Mouse (Mus musculus) hindbrain, embryonic 12.5 days (tissue): Measurements from ENCODE around the gene Kcns3. TPM values are rescaled to one million over a fixed set of nuclear protein-coding genes. Genes with fewer than 3 reads are reported as not detected.

Experiments used
- ATAC-seq: fragments of 200-750 bp; cut with Nextera tagmentation; 2 replicates; pipeline ENCODE4 v1.8.0; 2017; ENCODE audit warnings: moderate TSS enrichment; ENCODE audit not compliant: low FRiP score
- H3K27ac ChIP-seq: fragments of 300-500 bp; sonication (generic); 2 replicates; pipeline ENCODE4 v1.5.1; 2016; ENCODE audit warnings: mild to moderate bottlenecking
- H3K27me3 ChIP-seq: fragments of 300-500 bp; sonication (generic); 2 replicates; pipeline ENCODE4 v1.6.1; 2016; ENCODE audit warnings: mild to moderate bottlenecking
- H3K36me3 ChIP-seq: fragments of 300-500 bp; sonication (generic); 2 replicates; pipeline ENCODE4 v1.6.1; 2016; ENCODE audit warnings: mild to moderate bottlenecking
- H3K4me1 ChIP-seq: fragments of 300-500 bp; sonication (generic); 2 replicates; pipeline ENCODE4 v1.6.1; 2016
- H3K4me2 ChIP-seq: fragments of 300-500 bp; sonication (generic); replicated peaks from 2 replicates; pipeline ENCODE4 v1.6.1; 2016; ENCODE audit warnings: mild to moderate bottlenecking
- H3K4me3 ChIP-seq: fragments of 300-500 bp; sonication (generic); 2 replicates; pipeline ENCODE4 v1.5.1; 2016; ENCODE audit warnings: mild to moderate bottlenecking
- H3K9ac ChIP-seq: fragments of 300-500 bp; sonication (generic); 2 replicates; pipeline ENCODE4 v1.6.1; 2016; ENCODE audit warnings: mild to moderate bottlenecking, moderate library complexity
- H3K9me3 ChIP-seq: fragments of 300-500 bp; sonication (generic); replicated peaks from 2 replicates; pipeline ENCODE4 v1.6.1; 2016; ENCODE audit warnings: mild to moderate bottlenecking
- WGBS: fragments of 180-500 bp; shearing (Covaris S2); methylation state at CpG from one replicate; pipeline ENCODE4 v1.1.7; 2016; 5-methylcytosine and 5-hydroxymethylcytosine counted together
- polyA plus RNA-seq: library from polyadenylated mRNA; unstranded; fragments of >200 nt; fragmentation: Nextera tagmentation; extraction: Ambion mirVana; gene quantifications from 2 replicates; pipeline ENCODE4 v1.2.1, GENCODE M21; 2016

The Kcns3 gene
- polyA plus RNA-seq = 0.79 and 0.98 TPM in 2 replicates

GRCm38 (mm10) chr12:11151015-11151414, at the start of gene Kcns3:
Gene Kcns3, minus strand, starts transcription at chr12:11151056.
- Histone ChIP-seq H3K36me3 (no peaks in the 10 kb centered on the region), H3K4me3 (peak within 1 kb of the TSS; percentile 52), H3K4me1 (peaks cover 8% of the 10 kb centered on the region), H3K9ac (peak within 1 kb of the TSS; percentile 50), H3K4me2 (peak within 1 kb of the TSS; percentile 94), H3K27ac (no peak within 1 kb of the TSS), H3K9me3 (no peaks in the 10 kb centered on the region), H3K27me3 (peaks cover 57% of the 10 kb centered on the region)
- ATAC-seq = no peak
- 24% methylated on average over 15 of the region's 15 CpGs for WGBS

DNA sequence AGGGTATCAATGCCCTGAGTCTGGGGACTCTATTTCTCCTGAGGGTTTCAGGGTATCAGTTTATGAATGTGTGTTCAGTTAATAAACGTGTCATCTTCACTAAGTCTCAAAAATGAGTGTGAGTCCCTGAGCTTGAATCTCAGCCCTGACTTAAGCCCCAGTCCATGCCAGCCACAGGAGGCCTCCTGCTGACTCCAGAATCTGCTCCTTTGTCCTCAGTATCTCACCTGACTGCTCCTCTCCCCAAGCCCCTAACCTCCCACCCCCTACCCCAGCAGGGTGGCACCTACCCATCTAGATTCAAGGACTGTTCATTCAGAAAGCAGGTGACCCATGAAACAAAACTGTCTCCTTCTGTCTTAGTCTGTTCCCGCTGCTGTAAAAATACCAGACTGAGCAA, 47.7 kb upstream of the Kcns3 start:
- H3K4me2 ChIP-seq = no peak overlapping the region
- 42% methylated on average over 2 of the region's 2 CpGs for WGBS
- ATAC-seq = no peak
- H3K9me3 ChIP-seq = no peaks in the 10 kb centered on the region
- peaks cover 6% of the 10 kb centered on the region; the same call in 1 of the 2 replicates for H3K4me1 ChIP-seq
- no peak overlapping the region for H3K27ac ChIP-seq
- no peaks in the 10 kb centered on the region for H3K27me3 ChIP-seq
- H3K36me3 ChIP-seq = no peaks in the 10 kb centered on the region
- H3K4me3 ChIP-seq = no peak overlapping the region
- no peak overlapping the region for H3K9ac ChIP-seq

GRCm38 (mm10) chr12:11198026-11198425, 47.2 kb upstream of the Kcns3 start:
- ATAC-seq = no peak
- no peaks in the 10 kb centered on the region for H3K9me3 ChIP-seq
- H3K4me3 ChIP-seq = no peak overlapping the region
- no peak overlapping the region for H3K27ac ChIP-seq
- H3K36me3 ChIP-seq = no peaks in the 10 kb centered on the region
- peaks cover 6% of the 10 kb centered on the region; the same call in 1 of the 2 replicates for H3K4me1 ChIP-seq
- no peaks in the 10 kb centered on the region for H3K27me3 ChIP-seq
- no peak overlapping the region for H3K9ac ChIP-seq
- no peak overlapping the region for H3K4me2 ChIP-seq
- 31% methylated on average over 4 of the region's 4 CpGs for WGBS

DNA sequence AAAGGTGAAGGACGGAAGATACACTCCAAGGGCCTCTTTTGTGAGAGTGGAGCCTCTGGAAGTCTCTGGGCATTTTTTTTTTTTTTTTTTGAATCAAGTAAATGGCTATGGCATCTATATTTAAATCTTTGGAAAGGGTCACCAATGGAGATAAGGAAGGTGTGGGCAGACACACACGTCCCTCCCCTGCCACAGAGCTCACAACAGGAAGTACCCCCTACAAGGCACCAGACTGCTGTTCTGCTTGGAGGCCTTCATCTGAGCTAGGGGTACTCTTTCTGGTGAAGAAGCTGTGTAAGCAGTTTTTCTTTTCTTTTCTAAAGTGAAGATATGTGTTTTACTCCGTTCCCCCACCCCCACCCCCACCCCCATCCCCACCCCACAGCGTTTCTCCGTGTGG, 46.0 kb upstream of the Kcns3 start:
- H3K27ac ChIP-seq = no peak overlapping the region
- ATAC-seq = no peak
- peak overlapping the region; percentile 43; the same call in 1 of the 2 replicates for H3K4me2 ChIP-seq
- 42% methylated on average over 5 of the region's 5 CpGs for WGBS
- no peaks in the 10 kb centered on the region for H3K27me3 ChIP-seq
- no peak overlapping the region for H3K4me3 ChIP-seq
- no peaks in the 10 kb centered on the region for H3K36me3 ChIP-seq
- H3K4me1 ChIP-seq = peaks cover 6% of the 10 kb centered on the region; the same call in 1 of the 2 replicates
- H3K9ac ChIP-seq = no peak overlapping the region
- no peaks in the 10 kb centered on the region for H3K9me3 ChIP-seq

GRCm38 (mm10) chr12:11196142-11196597, 45.3 kb upstream of the Kcns3 start:
- peak; percentile 83 for ATAC-seq
- peak overlapping the region; percentile 43 for H3K4me2 ChIP-seq
- 8% methylated on average over 18 of the region's 19 CpGs for WGBS
- no peaks in the 10 kb centered on the region for H3K36me3 ChIP-seq
- H3K4me1 ChIP-seq = peaks cover 6% of the 10 kb centered on the region; the same call in 1 of the 2 replicates
- no peak overlapping the region for H3K9ac ChIP-seq
- no peaks in the 10 kb centered on the region for H3K9me3 ChIP-seq
- no peaks in the 10 kb centered on the region for H3K27me3 ChIP-seq
- peak overlapping the region; percentile 7; the same call in 1 of the 2 replicates for H3K4me3 ChIP-seq
- no peak overlapping the region for H3K27ac ChIP-seq

- no peak overlapping the region for H3K9ac ChIP-seq
- H3K27me3 ChIP-seq = no peaks in the 10 kb centered on the region
- H3K4me1 ChIP-seq = peaks cover 6% of the 10 kb centered on the region; the same call in 1 of the 2 replicates
- H3K9me3 ChIP-seq = no peaks in the 10 kb centered on the region
- no peak for ATAC-seq
- H3K36me3 ChIP-seq = no peaks in the 10 kb centered on the region
- 97% methylated on average over 1 of the region's 1 CpGs for WGBS
- H3K4me3 ChIP-seq = no peak overlapping the region
- no peak overlapping the region for H3K4me2 ChIP-seq
- H3K27ac ChIP-seq = no peak overlapping the region
These were observed 44.2 kb upstream of the Kcns3 start for GRCm38 (mm10) chr12:11195031-11195430.

- 32% methylated on average over 11 of the region's 11 CpGs for WGBS
- Histone ChIP-seq H3K27ac (no peak overlapping the region), H3K9ac (no peak overlapping the region), H3K4me3 (no peak overlapping the region), H3K4me1 (0 out of 2 replicates have a peak, but pooled peaks cover 3% of the 10 kb centered on the region), H3K4me2 (peak overlapping the region; percentile 38), H3K9me3 (no peaks in the 10 kb centered on the region), H3K27me3 (peaks cover 3% of the 10 kb centered on the region; the same call in 1 of the 2 replicates), H3K36me3 (no peaks in the 10 kb centered on the region)
- ATAC-seq = peak; percentile 91
These were observed 27.8 kb upstream of the Kcns3 start for GRCm38 (mm10) chr12:11178486-11179154.

DNA sequence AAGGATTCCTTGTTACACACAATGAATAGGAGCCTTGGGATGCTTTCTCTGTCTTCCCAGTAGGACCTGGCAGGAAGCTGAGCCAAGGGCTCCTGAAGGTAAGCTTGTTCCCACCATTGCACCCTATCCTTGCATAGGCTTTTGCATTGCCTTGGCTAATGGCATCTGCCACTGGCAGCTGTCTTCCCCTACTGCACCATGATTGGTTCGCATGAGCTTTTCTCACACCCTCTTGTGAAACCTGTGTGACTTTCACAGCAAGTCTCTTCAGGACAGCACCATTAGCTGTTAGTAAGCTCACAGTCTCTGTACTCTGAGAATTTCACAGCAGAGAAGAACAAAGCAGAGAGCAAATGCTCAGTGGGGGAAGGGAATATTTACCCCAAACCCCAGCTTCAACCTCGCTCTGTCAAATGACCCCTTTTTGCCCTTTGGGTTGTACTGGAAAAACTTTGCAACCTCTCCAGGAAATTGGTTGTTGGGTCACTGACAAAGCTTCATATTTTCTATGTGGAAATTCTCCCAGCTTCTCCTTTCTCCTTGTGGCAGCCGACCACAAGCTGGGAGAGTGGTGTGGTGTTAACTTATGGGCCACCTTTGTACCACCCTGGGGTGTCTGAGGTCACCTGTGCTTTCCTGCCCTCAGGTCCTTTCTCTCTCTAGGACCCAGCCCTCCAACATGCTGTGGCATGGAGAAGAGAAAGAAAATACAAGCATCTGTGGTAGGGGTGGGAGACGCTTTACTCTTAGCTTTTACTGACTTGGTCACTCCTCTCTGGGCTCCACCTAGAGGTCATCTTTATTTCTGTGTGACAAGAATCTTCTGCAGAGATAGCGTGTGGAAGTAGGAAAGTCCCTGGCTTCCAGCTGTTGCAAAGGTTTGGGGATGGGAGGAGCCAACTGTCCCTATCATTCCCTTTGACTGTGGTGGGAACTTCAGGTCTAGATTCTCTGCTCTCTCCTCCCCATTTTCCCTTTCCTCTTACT, 26.8 kb upstream of the Kcns3 start:
- Histone ChIP-seq H3K4me1 (0 out of 2 replicates have a peak, but pooled peaks cover 3% of the 10 kb centered on the region), H3K36me3 (no peaks in the 10 kb centered on the region), H3K4me3 (no peak overlapping the region), H3K9ac (no peak overlapping the region), H3K27ac (no peak overlapping the region), H3K4me2 (no peak overlapping the region), H3K9me3 (no peaks in the 10 kb centered on the region), H3K27me3 (peaks cover 3% of the 10 kb centered on the region; the same call in 1 of the 2 replicates)
- ATAC-seq = no peak
- WGBS = 49% methylated on average over 5 of the region's 5 CpGs

GRCm38 (mm10) chr12:11158670-11159069, 7.8 kb upstream of the Kcns3 start:
- H3K36me3 ChIP-seq = no peaks in the 10 kb centered on the region
- WGBS = 92% methylated on average over 3 of the region's 3 CpGs
- no peak for ATAC-seq

DNA sequence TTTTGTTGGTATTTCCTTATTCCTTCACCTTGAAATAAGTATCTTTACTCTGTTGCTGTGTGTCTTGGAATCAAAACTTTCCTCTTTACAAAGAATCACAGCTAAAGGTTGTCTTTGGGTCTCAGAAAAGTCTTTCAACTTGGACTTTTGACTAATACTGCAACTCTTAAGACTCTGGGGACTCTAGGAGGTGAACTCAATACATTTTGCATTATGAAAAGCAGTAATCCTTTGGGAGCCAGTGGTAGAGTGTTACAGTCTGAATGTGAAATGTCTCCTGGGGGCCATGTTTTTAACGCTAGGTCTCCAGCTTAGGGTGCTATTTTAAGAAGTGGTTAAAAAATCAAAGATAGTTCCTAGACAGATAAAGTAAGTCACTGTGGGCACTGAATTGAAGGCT, 4.3 kb upstream of the Kcns3 start:
- no peak overlapping the region for H3K9ac ChIP-seq
- no peaks in the 10 kb centered on the region for H3K9me3 ChIP-seq
- no peaks in the 10 kb centered on the region; the same call in 1 of the 2 replicates for H3K4me1 ChIP-seq
- peaks cover 30% of the 10 kb centered on the region for H3K27me3 ChIP-seq
- H3K27ac ChIP-seq = no peak overlapping the region
- 95% methylated on average over 1 of the region's 1 CpGs for WGBS
- ATAC-seq = no peak
- H3K36me3 ChIP-seq = no peaks in the 10 kb centered on the region
- no peak overlapping the region for H3K4me3 ChIP-seq
- H3K4me2 ChIP-seq = no peak overlapping the region

More at GRCm38 (mm10) chr12:11158670-11159069, 7.8 kb upstream of the Kcns3 start:
- no peak overlapping the region for H3K9ac ChIP-seq
- no peaks in the 10 kb centered on the region for H3K27me3 ChIP-seq
- H3K27ac ChIP-seq = no peak overlapping the region
- H3K4me2 ChIP-seq = no peak overlapping the region
- H3K9me3 ChIP-seq = no peaks in the 10 kb centered on the region
- no peak overlapping the region for H3K4me3 ChIP-seq
- H3K4me1 ChIP-seq = no peaks in the 10 kb centered on the region

DNA sequence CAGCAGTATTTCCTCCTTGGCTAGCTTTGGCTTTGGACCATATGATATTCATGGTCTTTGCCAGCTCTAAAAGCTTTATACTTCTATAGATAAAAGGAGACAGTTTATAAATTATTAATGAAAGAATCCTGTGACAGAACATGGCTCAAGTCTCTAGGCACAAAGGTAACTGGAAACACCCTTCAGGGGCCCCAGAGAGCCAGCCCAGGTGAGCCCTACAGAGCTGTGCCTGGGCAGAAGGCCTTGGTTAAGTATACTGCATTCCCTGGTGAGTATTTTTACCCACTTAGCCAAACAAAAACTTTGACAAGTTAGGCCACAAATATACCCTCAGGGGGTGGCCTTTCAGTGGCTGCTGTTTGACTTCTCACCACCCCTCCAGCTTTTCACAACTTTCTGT, 2.7 kb upstream of the Kcns3 start:
- no peak overlapping the region for H3K9ac ChIP-seq
- no peak for ATAC-seq
- no peak overlapping the region for H3K4me2 ChIP-seq
- peaks cover 45% of the 10 kb centered on the region for H3K27me3 ChIP-seq
- no peak overlapping the region for H3K27ac ChIP-seq
- no peaks in the 10 kb centered on the region for H3K9me3 ChIP-seq
- H3K36me3 ChIP-seq = no peaks in the 10 kb centered on the region
- no peak overlapping the region for H3K4me3 ChIP-seq
- H3K4me1 ChIP-seq = peaks cover 8% of the 10 kb centered on the region
